Mouse (Mus musculus) v-Abl transformed pro-B cells (cell line): Measurements from ENCODE around the gene Nus1.

Source experiments
- in situ Hi-C, 2 experiments: fragments of 400-800 bp; cut with MboI; formaldehyde crosslinking; loops; one replicate each; pipeline ENCODE4 v1.15.1; 2025; ENCODE audit not compliant: unreplicated experiment in 2 of 2

Nus1 gene

GRCm38 (mm10) chr10:52417299-52417997 is at the start of gene Nus1:
TSS of gene Nus1 (plus strand) at chr10:52417547.
- in situ Hi-C loops: loop anchor here (25.0 kb wide), 2 partner anchors 920 to 1195 kb away; partner anchors contain the start of gene Pln (in 1 of the 2)

GRCm38 (mm10) chr10:52368376-52368775 is 49.0 kb upstream of the Nus1 start:
- in situ Hi-C loops: no loop called here

- in situ Hi-C loops: loop anchor here in 1 of 2 experiments (10.0 kb wide), 3 partner anchors 1139 to 1669 kb away; partner anchors contain the start of gene Asf1a
Observed at GRCm38 (mm10) chr10:52373834-52374233, 43.5 kb upstream of the Nus1 start.

- in situ Hi-C loops: loop anchor here (10.0 to 25.0 kb wide), 6 partner anchors 962 to 1688 kb away; partner anchors contain the start of gene Asf1a (in 1 of the 2)
Observed at GRCm38 (mm10) chr10:52374651-52375050, 42.7 kb upstream of the Nus1 start.

- in situ Hi-C loops: loop anchor here (10.0 to 25.0 kb wide), 6 partner anchors 964 to 1689 kb away; partner anchors contain the start of gene Asf1a (in 1 of the 2)
Observed at GRCm38 (mm10) chr10:52376422-52376821, 40.9 kb upstream of the Nus1 start.

- in situ Hi-C loops: loop anchor here (10.0 to 25.0 kb wide), 6 partner anchors 966 to 1691 kb away; partner anchors contain the start of gene Asf1a (in 1 of the 2)
Observed at GRCm38 (mm10) chr10:52377813-52378212, 39.5 kb upstream of the Nus1 start.

GRCm38 (mm10) chr10:52381321-52381801 is 36.0 kb upstream of the Nus1 start:
- in situ Hi-C loops: loop anchor here (10.0 to 25.0 kb wide), 6 partner anchors 47 to 1694 kb away; no protein-coding TSS in a partner anchor

GRCm38 (mm10) chr10:52381845-52382591 is 35.3 kb upstream of the Nus1 start, which contains the start of gene Gopc:
TSS of gene Gopc (minus strand) at chr10:52382124.
- in situ Hi-C loops: loop anchor here (10.0 to 25.0 kb wide), 6 partner anchors 47 to 1695 kb away; no protein-coding TSS in a partner anchor

GRCm38 (mm10) chr10:52383022-52383421 is 34.3 kb upstream of the Nus1 start:
- in situ Hi-C loops: loop anchor here (10.0 to 25.0 kb wide), 6 partner anchors 48 to 1696 kb away; no protein-coding TSS in a partner anchor

GRCm38 (mm10) chr10:52383522-52383921 is 33.8 kb upstream of the Nus1 start:
- in situ Hi-C loops: loop anchor here (10.0 to 25.0 kb wide), 6 partner anchors 49 to 1696 kb away; no protein-coding TSS in a partner anchor

GRCm38 (mm10) chr10:52384823-52385610 is 32.3 kb upstream of the Nus1 start:
- in situ Hi-C loops: loop anchor here (5.0 to 25.0 kb wide), 7 partner anchors 50 to 1698 kb away; partner anchors contain the start of gene Dcbld1 (in 2 of the 2)

- in situ Hi-C loops: loop anchor here (5.0 to 25.0 kb wide), 7 partner anchors 52 to 1700 kb away; partner anchors contain the start of gene Dcbld1 (in 2 of the 2)
Observed at GRCm38 (mm10) chr10:52387192-52387591, 30.2 kb upstream of the Nus1 start.

GRCm38 (mm10) chr10:52388922-52389430 is 28.4 kb upstream of the Nus1 start, which contains the start of gene Nepn:
TSS of gene Nepn (plus strand) at chr10:52388972.
- in situ Hi-C loops: loop anchor here (5.0 to 25.0 kb wide), 7 partner anchors 54 to 1702 kb away; partner anchors contain the start of gene Dcbld1 (in 2 of the 2)

GRCm38 (mm10) chr10:52389438-52389837 is 27.9 kb upstream of the Nus1 start:
- in situ Hi-C loops: loop anchor here (5.0 to 25.0 kb wide), 7 partner anchors 55 to 1702 kb away; partner anchors contain the start of gene Dcbld1 (in 2 of the 2)

GRCm38 (mm10) chr10:52391208-52391607 is 26.1 kb upstream of the Nus1 start:
- in situ Hi-C loops: loop anchor here (25.0 kb wide), 3 partner anchors 979 to 1704 kb away; no protein-coding TSS in a partner anchor

GRCm38 (mm10) chr10:52396647-52397046 is 20.7 kb upstream of the Nus1 start:
- in situ Hi-C loops: loop anchor here (25.0 kb wide), 3 partner anchors 984 to 1709 kb away; no protein-coding TSS in a partner anchor

- in situ Hi-C loops: loop anchor here (25.0 kb wide), 3 partner anchors 986 to 1711 kb away; no protein-coding TSS in a partner anchor
Observed at GRCm38 (mm10) chr10:52398715-52399114, 18.6 kb upstream of the Nus1 start.

GRCm38 (mm10) chr10:52399722-52400121 is 17.6 kb upstream of the Nus1 start:
- in situ Hi-C loops: loop anchor here (25.0 kb wide), 5 partner anchors 938 to 1712 kb away; partner anchors contain the start of gene Pln (in 1 of the 2)

GRCm38 (mm10) chr10:52405160-52405559 is 12.2 kb upstream of the Nus1 start:
- in situ Hi-C loops: loop anchor here (25.0 kb wide), 2 partner anchors 932 to 1207 kb away; partner anchors contain the start of gene Pln (in 1 of the 2)
